Mouse (Mus musculus) forebrain, embryonic 11.5 days (tissue): ENCODE data around the gene Itgb2l. TPM values are rescaled to one million over a fixed set of nuclear protein-coding genes. Genes with fewer than 3 reads are reported as not detected.
A peak's percentile ranks its signal among the peaks of the same experiment; 100 is the strongest.
"Not testable (repeated sequence)": the region's sequence is repeated elsewhere in the genome, so short reads cannot be mapped to it uniquely, and the experiment has no call there.

Source experiments
- ATAC-seq: fragments of 200-750 bp; cut with Nextera tagmentation; replicated peaks from 2 replicates; pipeline ENCODE4 v1.8.0; 2017; ENCODE audit warnings: moderate TSS enrichment; ENCODE audit not compliant: low FRiP score
- DNase-seq: peaks from one replicate; pipeline ENCODE4 v3.0.0-alpha.2; 2017; ENCODE audit warnings: low spot score
- H3K27ac ChIP-seq: fragments of 300-500 bp; sonication (generic); 2 replicates; pipeline ENCODE4 v1.5.1; 2014; ENCODE audit warnings: low read depth, low read length
- H3K27me3 ChIP-seq: fragments of 300-500 bp; sonication (generic); 2 replicates; pipeline ENCODE4 v1.6.1; 2014; ENCODE audit warnings: mild to moderate bottlenecking, low read length, mixed read lengths; ENCODE audit not compliant: control insufficient read depth, insufficient read depth
- H3K36me3 ChIP-seq: fragments of 300-500 bp; sonication (generic); 2 replicates; pipeline ENCODE4 v1.6.1; 2014; ENCODE audit warnings: mild to moderate bottlenecking, low read length, moderate library complexity, mixed read lengths; ENCODE audit not compliant: control insufficient read depth, insufficient read depth
- H3K4me1 ChIP-seq: fragments of 300-500 bp; sonication (generic); replicated peaks from 2 replicates; pipeline ENCODE4 v1.6.1; 2014; ENCODE audit warnings: low read length, mixed read lengths; ENCODE audit not compliant: control insufficient read depth, insufficient read depth
- H3K4me2 ChIP-seq: fragments of 300-500 bp; sonication (generic); 2 replicates; pipeline ENCODE4 v1.6.1; 2014; ENCODE audit warnings: low read depth, mild to moderate bottlenecking, low read length, moderate library complexity, mixed read lengths; ENCODE audit not compliant: severe bottlenecking
- H3K4me3 ChIP-seq: fragments of 300-500 bp; sonication (generic); 2 replicates; pipeline ENCODE4 v1.5.1; 2014; ENCODE audit warnings: low read depth, low read length
- H3K9ac ChIP-seq: fragments of 300-500 bp; sonication (generic); 2 replicates; pipeline ENCODE4 v1.6.1; 2014; ENCODE audit warnings: low read length
- H3K9me3 ChIP-seq: fragments of 300-500 bp; sonication (generic); 2 replicates; pipeline ENCODE4 v1.6.1; 2016; ENCODE audit warnings: low read length, mixed read lengths; ENCODE audit not compliant: control insufficient read depth
- WGBS: fragments of 180-500 bp; shearing (Covaris S2); extraction: QIAGEN DNeasy Blood & Tissue Kit; methylation state at CpG from one replicate; pipeline ENCODE4 v1.1.7; 2014; 5-methylcytosine and 5-hydroxymethylcytosine counted together
- polyA plus RNA-seq: library from polyadenylated mRNA; unstranded; fragments of >200 nt; fragmentation: Nextera tagmentation; extraction: Ambion mirVana; gene quantifications from 2 replicates; pipeline ENCODE4 v1.2.1, GENCODE M21; 2014

Gene Itgb2l
- polyA plus RNA-seq, 1 experiment from 2014 or later: not detected

GRCm38 (mm10) chr16:96468698-96469097, 25.3 kb upstream of the Itgb2l start:
- no peaks in the 10 kb centered on the region for H3K36me3 ChIP-seq
- no peak overlapping the region for H3K27ac ChIP-seq
- H3K9ac ChIP-seq: no peak overlapping the region
- H3K27me3 ChIP-seq: no peaks in the 10 kb centered on the region
- H3K4me3 ChIP-seq: no peak overlapping the region
- no peaks in the 10 kb centered on the region for H3K4me1 ChIP-seq
- DNase-seq (no peak), ATAC-seq (no peak)
- WGBS: 88% methylated on average over 4 of the region's 4 CpGs
- H3K9me3 ChIP-seq: no peaks in the 10 kb centered on the region
- no peak overlapping the region for H3K4me2 ChIP-seq

DNA sequence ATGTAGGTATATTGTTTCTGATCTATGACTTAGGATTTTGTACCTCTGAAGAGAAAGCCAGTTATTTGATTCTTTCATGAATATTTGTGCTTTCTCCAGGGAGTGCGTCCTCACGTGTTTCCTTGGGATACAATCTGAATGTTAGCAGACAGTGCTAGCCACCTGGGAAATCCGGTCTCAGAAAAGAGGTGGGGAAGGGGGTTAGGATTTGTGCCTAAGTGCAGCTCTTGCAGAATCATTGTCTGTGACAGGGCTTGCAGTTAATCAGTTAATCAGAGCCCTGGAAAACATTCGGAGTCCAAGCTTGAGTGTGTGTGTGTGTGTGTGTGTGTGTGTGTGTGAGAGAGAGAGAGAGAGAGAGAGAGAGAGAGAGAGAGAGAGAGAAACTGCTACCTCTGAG, 24.6 kb upstream of the Itgb2l start:
- H3K4me1 ChIP-seq: no peaks in the 10 kb centered on the region
- WGBS: 67% methylated on average over 4 of the region's 4 CpGs
- H3K27me3 ChIP-seq: no peaks in the 10 kb centered on the region
- no peaks in the 10 kb centered on the region for H3K36me3 ChIP-seq
- no peak overlapping the region for H3K27ac ChIP-seq
- ATAC-seq (no peak), DNase-seq (no peak)
- H3K4me3 ChIP-seq: no peak overlapping the region
- H3K4me2 ChIP-seq: no peak overlapping the region
- no peak overlapping the region for H3K9ac ChIP-seq
- H3K9me3 ChIP-seq: no peaks in the 10 kb centered on the region

DNA sequence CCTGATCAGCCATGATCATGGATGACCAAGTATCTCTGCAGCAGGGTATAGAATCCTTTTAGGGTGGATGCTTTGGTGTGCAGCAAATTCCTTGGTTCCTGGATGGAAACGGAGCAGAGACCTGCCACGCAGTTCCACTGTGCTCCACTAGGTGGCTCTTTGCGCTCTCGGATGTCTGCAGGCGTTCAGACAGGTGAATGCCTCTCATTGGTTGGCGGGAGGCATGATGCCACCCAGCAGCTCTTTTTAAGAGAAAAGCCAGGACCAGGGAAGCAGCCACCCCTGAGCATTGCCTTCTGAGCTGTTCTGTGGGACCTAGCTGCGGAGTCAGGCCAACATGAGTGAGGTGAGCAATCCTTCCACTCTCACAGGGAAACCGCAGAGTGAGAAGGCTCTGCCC, 24.0 kb upstream of the Itgb2l start, which contains the start of gene Pcp4:
Gene Pcp4 (plus strand): TSS at position 162 of the 400 bp plus-strand sequence.
- no peaks in the 10 kb centered on the region for H3K36me3 ChIP-seq
- ATAC-seq (peak; percentile 79), DNase-seq (peak; percentile 87)
- H3K4me2 ChIP-seq: no peak within 1 kb of the TSS
- H3K4me1 ChIP-seq: no peaks in the 10 kb centered on the region
- H3K27me3 ChIP-seq: no peaks in the 10 kb centered on the region
- H3K9me3 ChIP-seq: no peaks in the 10 kb centered on the region
- H3K4me3 ChIP-seq: no peak within 1 kb of the TSS
- no peak within 1 kb of the TSS for H3K27ac ChIP-seq
- 13% methylated on average over 8 of the region's 8 CpGs for WGBS
- no peak within 1 kb of the TSS for H3K9ac ChIP-seq

DNA sequence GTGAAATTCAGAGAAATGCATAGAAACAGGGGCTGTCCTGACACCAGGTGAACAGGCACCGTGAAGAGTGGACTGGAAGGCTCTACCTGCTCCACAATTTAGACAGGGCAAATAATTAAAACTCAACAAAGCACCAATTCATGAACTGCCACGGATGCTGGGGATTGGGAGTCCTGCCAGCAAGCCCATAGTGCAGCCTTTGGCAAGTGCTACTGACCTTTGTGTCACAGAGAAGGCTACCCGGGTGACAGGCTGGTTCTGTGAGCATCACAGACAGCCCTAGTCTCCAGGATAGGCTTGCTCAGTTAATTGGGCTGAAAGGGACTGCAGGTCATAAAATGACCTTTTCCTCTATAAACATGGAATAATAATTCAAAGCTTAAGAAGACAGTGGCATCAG, 17.4 kb upstream of the Itgb2l start:
- Histone ChIP-seq H3K36me3 (no peaks in the 10 kb centered on the region), H3K9ac (no peak overlapping the region), H3K27ac (no peak overlapping the region), H3K4me3 (no peak overlapping the region), H3K9me3 (no peaks in the 10 kb centered on the region), H3K27me3 (no peaks in the 10 kb centered on the region), H3K4me1 (no peaks in the 10 kb centered on the region), H3K4me2 (no peak overlapping the region)
- ATAC-seq: no peak
- DNase-seq: no peak
- WGBS: 66% methylated on average over 3 of the region's 3 CpGs

DNA sequence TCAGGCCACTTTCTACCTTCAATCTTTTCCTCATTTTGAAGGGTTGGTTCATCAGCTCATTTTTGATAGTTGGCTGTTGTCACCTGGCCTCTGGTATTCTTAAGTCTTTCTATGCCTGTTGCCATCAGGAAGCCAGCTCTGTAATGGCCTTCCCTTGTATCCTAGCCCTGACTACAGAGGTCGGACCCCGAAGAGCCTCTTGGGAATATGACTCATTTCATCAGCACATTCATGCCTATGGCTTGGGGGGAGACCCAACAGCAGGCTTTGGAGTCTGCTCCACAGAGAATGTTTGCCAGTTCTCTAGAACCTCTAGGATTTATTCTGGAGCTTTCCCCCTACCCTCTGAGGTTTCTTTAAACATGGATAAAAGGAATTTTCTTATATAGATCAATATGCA, 15.9 kb upstream of the Itgb2l start:
- H3K36me3 ChIP-seq: no peaks in the 10 kb centered on the region
- no peak for ATAC-seq
- no peaks in the 10 kb centered on the region for H3K27me3 ChIP-seq
- no peak overlapping the region for H3K9ac ChIP-seq
- no peaks in the 10 kb centered on the region for H3K9me3 ChIP-seq
- no peak overlapping the region for H3K4me2 ChIP-seq
- WGBS: 91% methylated on average over 2 of the region's 2 CpGs
- H3K27ac ChIP-seq: no peak overlapping the region
- no peaks in the 10 kb centered on the region for H3K4me1 ChIP-seq
- H3K4me3 ChIP-seq: no peak overlapping the region
- DNase-seq: no peak

DNA sequence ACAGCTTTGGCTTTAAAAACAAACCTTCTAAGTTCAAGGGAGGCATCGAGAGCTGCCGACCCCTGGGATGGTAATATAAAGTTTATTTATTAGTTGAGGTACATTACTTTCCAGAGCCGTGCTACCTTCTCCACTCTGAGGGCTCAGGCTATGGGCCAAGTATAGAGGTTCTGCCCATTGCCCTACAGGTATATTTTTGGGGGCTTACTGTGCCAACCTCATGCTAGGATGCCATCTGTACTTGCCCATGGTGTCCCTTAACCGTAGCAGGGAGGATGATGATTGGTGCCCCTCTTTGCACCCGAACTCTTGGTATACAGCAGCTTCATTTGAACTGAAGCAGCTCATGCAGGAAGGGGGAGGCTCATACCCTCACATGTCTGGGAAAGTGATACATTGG, 14.2 kb upstream of the Itgb2l start:
- ATAC-seq: no peak
- WGBS: 93% methylated on average over 5 of the region's 5 CpGs
- Histone ChIP-seq H3K9me3 (no peaks in the 10 kb centered on the region), H3K27ac (no peak overlapping the region), H3K4me1 (no peaks in the 10 kb centered on the region), H3K9ac (no peak overlapping the region), H3K4me2 (no peak overlapping the region), H3K27me3 (no peaks in the 10 kb centered on the region), H3K4me3 (no peak overlapping the region), H3K36me3 (no peaks in the 10 kb centered on the region)
- DNase-seq: no peak

DNA sequence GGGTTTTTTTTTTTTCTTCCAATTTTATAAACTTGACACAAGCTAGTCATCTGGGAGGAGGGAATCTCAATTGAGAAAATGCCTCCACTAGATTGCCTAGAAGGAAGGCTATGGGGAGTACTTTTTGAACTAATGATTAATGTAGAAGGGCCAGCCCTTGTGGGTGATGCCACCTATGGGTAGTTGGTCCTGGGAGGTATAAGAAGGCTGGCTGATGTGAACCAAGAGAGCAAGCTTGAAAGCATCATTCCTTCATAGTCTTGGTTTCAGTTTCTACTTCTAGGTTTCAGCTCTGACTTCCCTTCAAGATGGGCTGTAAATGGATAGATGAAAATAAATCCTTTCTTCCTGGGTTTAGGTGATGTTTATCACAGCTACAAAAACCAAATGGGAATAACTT, 10.7 kb upstream of the Itgb2l start:
- H3K27me3 ChIP-seq: no peaks in the 10 kb centered on the region
- no peaks in the 10 kb centered on the region for H3K4me1 ChIP-seq
- H3K9ac ChIP-seq: no peak overlapping the region
- no peaks in the 10 kb centered on the region for H3K36me3 ChIP-seq
- DNase-seq (no peak), ATAC-seq (no peak)
- H3K4me3 ChIP-seq: no peak overlapping the region
- H3K27ac ChIP-seq: no peak overlapping the region
- no peak overlapping the region for H3K4me2 ChIP-seq
- H3K9me3 ChIP-seq: no peaks in the 10 kb centered on the region

- not testable (repeated sequence) for H3K36me3 ChIP-seq, H3K4me2 ChIP-seq, H3K9me3 ChIP-seq, H3K27ac ChIP-seq, H3K27me3 ChIP-seq, H3K9ac ChIP-seq, ATAC-seq, H3K4me1 ChIP-seq, DNase-seq, H3K4me3 ChIP-seq
- WGBS: 96% methylated on average over 13 of the region's 16 CpGs
These were observed 7.5 kb upstream of the Itgb2l start for GRCm38 (mm10) chr16:96450871-96451270.

DNA sequence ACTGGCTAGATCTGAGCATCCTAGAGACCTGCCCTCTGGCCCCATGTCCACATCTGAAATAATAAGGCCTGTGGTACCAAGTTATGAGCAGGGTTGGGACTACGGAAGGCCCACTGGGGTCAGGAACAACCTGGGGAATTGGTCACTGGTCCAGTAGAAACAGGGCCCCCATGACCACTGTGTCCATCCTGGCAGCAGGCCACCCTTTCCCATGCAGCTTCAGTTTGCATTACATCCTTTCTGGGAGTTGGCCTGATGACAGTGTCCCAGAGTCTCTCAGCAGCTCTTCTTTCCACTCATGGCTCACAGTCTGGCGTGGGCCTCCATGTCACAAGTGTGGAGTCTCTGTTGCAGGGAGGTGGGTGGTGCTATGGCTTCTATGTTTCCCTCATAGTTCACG, 1.6 kb downstream of the Itgb2l start:
- Histone ChIP-seq H3K27ac (no peak overlapping the region), H3K9ac (no peak overlapping the region), H3K4me3 (no peak overlapping the region), H3K9me3 (no peaks in the 10 kb centered on the region), H3K27me3 (no peaks in the 10 kb centered on the region), H3K4me1 (no peaks in the 10 kb centered on the region), H3K4me2 (no peak overlapping the region), H3K36me3 (no peaks in the 10 kb centered on the region)
- DNase-seq: no peak
- 87% methylated on average over 3 of the region's 3 CpGs for WGBS
- ATAC-seq: no peak
